Mouse (Mus musculus): ENCODE data around the gene Mad1l1.

Mad1l1 gene

DNA sequence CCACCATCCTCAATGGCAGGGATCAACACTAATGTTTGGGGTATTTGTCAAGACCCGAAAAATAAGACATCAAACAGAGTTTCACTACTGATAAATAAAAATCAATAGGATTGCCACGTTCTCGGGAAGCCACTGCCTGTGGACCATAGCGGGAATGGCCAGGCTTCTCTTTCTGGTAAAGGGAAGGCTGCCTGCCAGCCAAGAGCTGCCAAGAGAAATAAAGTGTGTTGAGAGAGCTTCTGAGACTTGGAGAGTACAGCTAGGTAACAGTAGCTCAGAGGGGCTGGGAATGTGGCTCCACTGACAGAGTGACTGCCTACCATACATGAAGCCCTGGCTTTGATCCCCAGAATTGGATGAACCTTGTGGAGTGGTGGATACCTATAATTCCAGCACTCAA, 108.4 kb downstream of the Mad1l1 start:
- ChIA-PET CTCF (no interaction called here), POLR2A (no interaction called here)

DNA sequence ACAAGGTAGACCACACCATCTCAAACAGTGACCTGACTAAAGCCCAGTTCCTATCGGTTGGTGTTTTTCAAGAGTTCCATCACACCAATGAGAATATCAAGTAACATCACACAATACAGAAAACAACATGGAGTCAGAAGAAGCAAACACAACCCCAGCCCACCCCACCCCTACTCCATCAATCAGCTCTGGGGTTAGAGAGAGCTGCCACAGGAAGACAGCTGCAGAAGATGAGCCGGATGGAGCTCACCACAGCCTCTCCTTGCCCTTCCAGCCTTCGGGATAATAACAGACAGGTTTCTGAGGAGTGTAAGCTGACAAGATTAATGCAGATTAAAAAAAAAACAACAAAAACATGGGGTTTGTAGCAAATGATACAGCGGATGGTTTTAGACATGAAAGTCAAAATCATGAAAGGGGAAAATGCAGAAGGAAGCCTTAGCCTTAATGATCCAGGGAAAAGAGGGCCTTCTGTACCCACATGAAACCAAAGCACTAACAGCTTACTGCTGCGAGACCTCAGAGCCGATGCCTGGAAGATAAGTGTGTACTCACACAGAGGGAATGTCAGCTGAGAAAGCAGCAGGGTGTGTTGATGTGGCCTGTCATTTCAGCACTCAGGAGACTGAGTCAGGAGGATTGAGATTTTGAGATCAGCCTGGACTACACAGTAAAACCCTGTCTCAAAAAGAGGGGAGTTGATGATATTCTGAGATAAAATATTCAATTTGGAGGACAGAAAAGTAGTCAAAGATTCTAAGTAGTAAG, 110.8 kb downstream of the Mad1l1 start:
- ChIA-PET POLR2A (interaction anchor here in 2 of 4 experiments (1.5 to 1.7 kb wide), 2 partner anchors 18 kb away, joined by 4 to 8 read pairs; no protein-coding TSS in a partner anchor), CTCF (interaction anchor here (0.5 to 3.2 kb wide), 5 partner anchors 13 to 275 kb away, joined by 3 to 16 read pairs (median 4); partner anchors contain the start of gene Snx8 (in 1 of the 4))

DNA sequence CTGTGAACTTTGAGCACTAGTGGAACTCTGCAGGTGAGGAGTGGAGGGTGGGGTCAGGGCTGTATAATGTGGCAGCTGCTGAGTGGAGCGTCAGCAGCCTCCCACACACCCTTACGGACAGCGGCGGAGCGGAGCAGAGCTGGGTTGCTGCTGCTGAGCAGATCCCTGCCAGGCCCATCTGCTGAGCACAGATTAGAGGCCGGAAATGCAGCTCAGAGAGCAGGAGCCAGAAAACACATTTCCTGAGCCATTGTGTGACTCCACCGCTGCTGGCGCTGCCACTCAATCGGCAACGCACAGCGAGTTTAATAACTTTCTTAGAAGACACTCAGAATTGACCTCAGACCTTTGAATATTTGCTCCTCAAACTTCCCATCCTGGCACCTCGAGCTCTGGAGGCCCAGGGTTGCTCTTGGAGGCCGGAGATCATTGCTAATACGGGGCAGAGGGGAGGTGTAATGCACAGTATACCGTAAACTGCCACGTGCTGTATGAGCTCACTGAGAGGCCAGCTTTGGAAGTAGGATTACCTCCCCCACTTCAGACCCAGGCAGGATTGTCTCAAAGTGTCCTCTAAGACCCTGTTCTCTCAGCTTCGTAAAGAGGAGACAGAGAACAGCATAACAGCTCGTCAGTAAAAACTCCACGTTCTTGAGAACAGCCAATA, 112.5 kb downstream of the Mad1l1 start:
- CTCF ChIA-PET, result interaction anchor here (0.9 to 3.2 kb wide), 7 partner anchors 9 to 11 kb away, joined by 3 to 16 read pairs (median 5); no protein-coding TSS in a partner anchor

GRCm38 (mm10) chr5:140206726-140207703, 114.3 kb downstream of the Mad1l1 start:
- CTCF ChIA-PET, result interaction anchor here in 1 of 4 experiments (1.2 to 3.2 kb wide), 2 partner anchors 9 kb away, joined by 3 to 16 read pairs; no protein-coding TSS in a partner anchor
- POLR2A ChIA-PET, result no interaction called here

More for the DNA sequence above, 112.5 kb downstream of the Mad1l1 start:
- POLR2A ChIA-PET, result interaction anchor here (0.5 to 1.6 kb wide), 12 partner anchors 9 to 701 kb away, joined by 3 to 8 read pairs (median 4); partner anchors contain the start of gene Eif3b (in 2 of the 4)

GRCm38 (mm10) chr5:140205991-140206390, 115.4 kb downstream of the Mad1l1 start:
- ChIA-PET CTCF (interaction anchor here in 1 of 4 experiments (1.2 kb wide), 1 partner anchor 8 kb away, joined by 3 read pairs; no protein-coding TSS in a partner anchor), POLR2A (no interaction called here)

DNA sequence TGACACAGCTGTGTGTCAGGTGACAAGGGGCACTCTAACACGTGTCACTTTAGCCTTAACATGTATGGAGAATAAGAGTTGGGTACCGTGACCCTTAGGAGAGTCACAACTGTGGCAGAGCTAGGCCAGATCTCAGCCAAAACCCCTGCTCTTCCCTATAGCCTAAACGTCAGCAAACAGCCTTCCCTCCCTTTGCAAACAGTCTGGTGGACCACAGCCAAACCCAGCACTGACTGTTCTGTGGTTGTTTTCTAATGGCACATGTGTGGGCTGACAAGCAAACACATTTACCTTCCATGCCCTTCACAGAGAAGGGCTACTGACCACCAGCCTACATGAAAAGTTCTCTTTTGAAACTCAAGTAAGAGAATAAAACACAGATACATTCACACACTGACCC, 116.9 kb downstream of the Mad1l1 start:
- POLR2A ChIA-PET, result no interaction called here
- CTCF ChIA-PET, result no interaction called here

DNA sequence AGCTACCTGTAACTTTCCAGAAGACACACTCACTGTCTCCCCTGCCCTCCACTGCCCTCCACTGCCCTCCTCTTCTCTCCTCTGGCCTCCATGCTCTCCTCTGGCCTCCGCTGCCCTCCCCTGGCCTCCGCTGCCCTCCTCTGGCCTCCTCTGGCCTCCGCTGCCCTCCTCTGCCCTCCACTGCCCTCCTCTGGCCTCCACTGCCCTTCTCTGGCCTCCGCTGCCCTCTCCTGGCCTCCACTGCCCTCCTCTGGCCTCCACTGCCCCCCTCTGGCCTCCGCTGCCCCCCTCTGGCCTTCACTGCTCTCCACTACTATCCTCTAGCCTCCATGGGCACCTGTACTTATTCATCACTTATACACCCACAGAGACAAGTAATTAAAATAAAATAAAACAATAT, 117.3 kb downstream of the Mad1l1 start:
- ChIA-PET CTCF (no interaction called here), POLR2A (no interaction called here)

DNA sequence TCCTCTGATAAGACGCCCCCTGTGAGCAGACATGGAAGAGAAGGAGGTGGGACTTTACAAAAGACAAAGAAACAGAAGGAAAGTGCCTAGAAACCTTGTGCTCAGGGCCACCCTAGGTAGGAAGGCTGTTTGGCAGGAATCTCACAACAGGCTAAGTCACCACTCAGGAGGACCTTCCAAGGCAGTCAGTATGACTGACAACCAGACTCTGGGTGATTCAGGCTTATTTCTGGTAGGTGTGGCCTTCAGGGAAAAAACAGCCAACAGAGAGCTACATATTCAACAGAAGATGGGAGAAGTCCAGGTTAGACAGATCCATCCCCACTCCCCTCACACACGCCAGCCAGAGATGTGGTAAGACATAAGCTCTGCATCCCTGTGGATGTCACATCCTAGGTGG, 118.9 kb downstream of the Mad1l1 start:
- CTCF ChIA-PET, result no interaction called here
- POLR2A ChIA-PET, result interaction anchor here in 1 of 4 experiments (1.1 kb wide), 1 partner anchor 25 kb away, joined by 3 read pairs; no protein-coding TSS in a partner anchor

DNA sequence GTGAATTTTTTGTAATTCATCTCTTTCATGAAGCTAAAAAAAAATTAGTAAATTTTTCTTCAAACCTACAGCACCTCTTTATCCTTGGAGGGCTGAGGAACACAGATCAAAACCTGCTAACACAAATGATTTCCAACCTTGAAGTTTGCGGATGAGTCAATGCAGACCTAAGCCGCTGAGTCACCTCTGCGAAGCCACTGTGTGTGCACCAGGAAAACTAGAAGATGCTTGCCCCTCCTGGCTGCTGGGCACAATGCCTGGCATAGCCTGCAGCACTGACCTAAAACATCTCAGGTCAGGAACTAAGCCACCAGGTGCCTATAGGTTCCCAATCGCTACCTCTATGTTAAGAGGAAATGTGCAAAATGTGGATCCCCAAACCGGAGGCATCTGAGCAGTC, 119.8 kb downstream of the Mad1l1 start:
- POLR2A ChIA-PET, result no interaction called here
- CTCF ChIA-PET, result no interaction called here

DNA sequence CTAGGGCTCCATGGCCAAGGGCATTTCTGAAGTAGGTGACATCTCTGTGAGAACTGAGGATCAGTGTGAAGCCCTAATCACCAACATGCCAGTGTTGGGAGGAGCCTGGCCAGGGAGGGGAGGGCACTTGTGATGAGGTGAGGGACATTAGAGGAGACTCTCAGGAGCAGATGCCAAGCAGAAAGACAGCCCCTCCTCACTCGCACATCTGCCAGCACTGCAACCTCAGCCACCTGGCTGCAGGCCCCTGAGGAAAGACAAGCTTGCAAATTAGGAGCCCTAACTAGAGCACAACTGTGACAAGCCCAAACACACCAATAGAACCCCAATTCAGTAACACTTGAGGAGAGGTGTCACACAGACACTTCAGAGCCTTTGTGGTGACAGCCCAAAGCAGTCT, 120.2 kb downstream of the Mad1l1 start:
- ChIA-PET POLR2A (no interaction called here), CTCF (interaction anchor here in 1 of 4 experiments (0.5 kb wide), 1 partner anchor 567 kb away, joined by 3 read pairs; no protein-coding TSS in a partner anchor)

- POLR2A ChIA-PET, result interaction anchor here in 1 of 4 experiments (1.7 to 1.9 kb wide), 2 partner anchors 11 to 39 kb away, joined by 4 to 5 read pairs; no protein-coding TSS in a partner anchor
These were observed 123.6 kb downstream of the Mad1l1 start for GRCm38 (mm10) chr5:140197705-140198104.

GRCm38 (mm10) chr5:140196446-140196845, 124.9 kb downstream of the Mad1l1 start:
- CTCF ChIA-PET, result interaction anchor here in 2 of 4 experiments (0.6 to 1.1 kb wide), 2 partner anchors 89 to 343 kb away, joined by 3 read pairs; no protein-coding TSS in a partner anchor
- POLR2A ChIA-PET, result interaction anchor here in 2 of 4 experiments (0.7 to 1.1 kb wide), 2 partner anchors 26 to 38 kb away, joined by 3 read pairs; no protein-coding TSS in a partner anchor

More at GRCm38 (mm10) chr5:140197705-140198104, 123.6 kb downstream of the Mad1l1 start:
- CTCF ChIA-PET, result interaction anchor here (0.5 to 1.5 kb wide), 29 partner anchors 8 to 616 kb away, joined by 3 to 16 read pairs (median 4); no protein-coding TSS in a partner anchor

GRCm38 (mm10) chr5:140194173-140194572, 127.2 kb downstream of the Mad1l1 start:
- CTCF ChIA-PET, result interaction anchor here in 1 of 4 experiments (0.5 kb wide), 1 partner anchor 99 kb away, joined by 3 read pairs; no protein-coding TSS in a partner anchor
- POLR2A ChIA-PET, result interaction anchor here in 2 of 4 experiments (0.7 to 1.4 kb wide), 5 partner anchors 15 to 224 kb away, joined by 3 to 4 read pairs (median 3); no protein-coding TSS in a partner anchor

- ChIA-PET CTCF (no interaction called here), POLR2A (interaction anchor here in 1 of 4 experiments (2.8 kb wide), 1 partner anchor 19 kb away, joined by 8 read pairs; no protein-coding TSS in a partner anchor)
These were observed 129.8 kb downstream of the Mad1l1 start for GRCm38 (mm10) chr5:140191539-140191938.

GRCm38 (mm10) chr5:140186351-140186750, 135.0 kb downstream of the Mad1l1 start:
- POLR2A ChIA-PET, result interaction anchor here in 1 of 4 experiments (1.6 kb wide), 1 partner anchor 12 kb away, joined by 3 read pairs; no protein-coding TSS in a partner anchor
- CTCF ChIA-PET, result interaction anchor here in 1 of 4 experiments (1.1 to 1.4 kb wide), 2 partner anchors 11 to 12 kb away, joined by 3 to 9 read pairs; no protein-coding TSS in a partner anchor

DNA sequence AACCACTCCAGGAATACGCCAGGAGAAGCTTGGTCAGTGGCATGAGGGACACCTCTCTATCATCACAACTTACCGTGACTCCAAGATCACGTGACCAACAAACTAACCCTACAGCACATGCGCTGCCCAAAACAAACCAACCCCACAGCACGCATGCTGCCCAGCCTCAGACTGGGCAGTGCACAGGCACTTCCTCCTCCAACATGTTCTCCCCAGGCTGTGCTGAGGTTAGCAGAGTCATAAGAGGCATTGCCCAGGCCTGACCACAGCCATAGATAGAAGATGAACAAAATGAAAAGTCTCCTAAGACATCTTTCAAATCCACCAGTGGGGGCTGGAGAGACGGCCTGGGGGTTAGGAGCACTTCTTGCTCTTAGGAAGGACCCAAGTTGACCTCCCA, 135.6 kb downstream of the Mad1l1 start:
- ChIA-PET POLR2A (interaction anchor here in 1 of 4 experiments (1.6 kb wide), 1 partner anchor 11 kb away, joined by 3 read pairs; no protein-coding TSS in a partner anchor), CTCF (interaction anchor here in 2 of 4 experiments (0.5 to 0.9 kb wide), 2 partner anchors 10 to 46 kb away, joined by 3 read pairs; no protein-coding TSS in a partner anchor)

DNA sequence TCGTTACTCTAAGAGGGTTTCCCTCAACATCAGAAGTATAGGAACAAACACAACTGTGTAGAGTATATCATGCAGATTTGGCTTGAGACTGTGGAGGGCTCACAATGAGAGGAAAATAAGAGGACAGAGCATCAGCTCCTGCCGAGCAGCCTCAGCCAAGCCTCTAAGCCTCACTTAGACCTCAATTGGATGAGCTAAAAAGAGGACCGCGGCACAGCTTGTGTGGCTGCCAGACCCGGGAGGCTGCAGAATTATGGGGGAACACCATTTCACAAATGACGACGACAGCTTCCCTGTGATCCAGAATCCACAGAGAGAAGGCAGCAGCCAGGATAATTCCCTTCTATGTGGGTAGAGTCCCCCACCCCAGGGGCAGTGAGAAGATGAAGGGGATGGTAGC, 138.0 kb downstream of the Mad1l1 start:
- ChIA-PET POLR2A (interaction anchor here in 1 of 4 experiments (1.2 to 1.4 kb wide), 3 partner anchors 9 to 80 kb away, joined by 3 to 5 read pairs (median 4); no protein-coding TSS in a partner anchor), CTCF (interaction anchor here in 3 of 4 experiments (0.6 to 1.3 kb wide), 3 partner anchors 15 to 291 kb away, joined by 3 to 5 read pairs (median 4); no protein-coding TSS in a partner anchor)
